Mouse (Mus musculus) liver (tissue): Measurements from ENCODE around the gene Zwilch.
"Not testable (repeated sequence)": the region's sequence is repeated elsewhere in the genome, so short reads cannot be mapped to it uniquely, and the experiment has no call there.

Experiments used
- DNase-seq: peaks from one replicate; pipeline ENCODE4 v3.0.0-alpha.2; 2020; ENCODE audit warnings: mixed read lengths

Zwilch gene

GRCm38 (mm10) chr9:64172816-64173665, at the start of gene Zwilch, which contains the start of gene Rpl4:
Gene Zwilch (minus strand): TSS chr9:64173104.
Gene Rpl4 (plus strand): TSS chr9:64173375.
- DNase-seq = peak; percentile 86

GRCm38 (mm10) chr9:64222098-64222497, 49.2 kb upstream of the Zwilch start:
- no peak for DNase-seq

DNA sequence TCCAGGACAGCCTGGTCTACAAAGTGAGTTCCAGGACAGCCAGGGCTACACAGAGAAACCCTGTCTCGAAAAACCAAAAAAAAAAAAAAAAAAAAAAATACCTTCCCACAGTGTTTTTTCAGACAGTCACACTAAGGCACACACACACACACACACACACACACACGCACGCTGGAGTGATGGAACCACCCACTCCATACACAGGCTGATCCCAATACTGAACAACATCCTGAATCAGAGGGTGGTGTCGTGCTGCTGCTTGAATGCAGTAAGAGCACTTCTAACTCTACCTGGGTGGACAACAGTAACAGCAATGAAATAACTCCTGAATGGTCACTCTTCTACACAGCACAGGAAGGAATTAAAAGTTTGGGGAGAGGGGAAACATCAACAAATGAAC, 48.6 kb upstream of the Zwilch start:
- DNase-seq = no peak

DNA sequence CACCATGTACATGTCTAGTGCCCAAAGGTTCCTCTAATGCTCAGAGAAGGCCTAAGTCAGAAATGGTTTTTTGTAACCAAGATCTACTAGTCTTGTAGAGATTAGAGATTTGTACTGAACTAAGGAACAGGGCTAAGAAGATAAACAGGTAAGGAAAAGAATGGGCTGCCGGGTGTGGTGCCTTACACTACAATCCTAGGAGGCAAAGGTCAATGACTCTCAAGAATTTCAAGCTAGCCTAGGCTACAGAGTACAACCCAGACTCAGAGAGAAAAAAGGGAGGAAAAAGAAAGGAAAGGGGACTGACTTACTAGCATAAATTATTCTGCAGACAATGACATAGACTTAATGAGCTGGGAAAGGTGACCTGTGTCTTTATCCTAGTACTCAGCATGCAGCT, 47.7 kb upstream of the Zwilch start:
- DNase-seq = no peak

DNA sequence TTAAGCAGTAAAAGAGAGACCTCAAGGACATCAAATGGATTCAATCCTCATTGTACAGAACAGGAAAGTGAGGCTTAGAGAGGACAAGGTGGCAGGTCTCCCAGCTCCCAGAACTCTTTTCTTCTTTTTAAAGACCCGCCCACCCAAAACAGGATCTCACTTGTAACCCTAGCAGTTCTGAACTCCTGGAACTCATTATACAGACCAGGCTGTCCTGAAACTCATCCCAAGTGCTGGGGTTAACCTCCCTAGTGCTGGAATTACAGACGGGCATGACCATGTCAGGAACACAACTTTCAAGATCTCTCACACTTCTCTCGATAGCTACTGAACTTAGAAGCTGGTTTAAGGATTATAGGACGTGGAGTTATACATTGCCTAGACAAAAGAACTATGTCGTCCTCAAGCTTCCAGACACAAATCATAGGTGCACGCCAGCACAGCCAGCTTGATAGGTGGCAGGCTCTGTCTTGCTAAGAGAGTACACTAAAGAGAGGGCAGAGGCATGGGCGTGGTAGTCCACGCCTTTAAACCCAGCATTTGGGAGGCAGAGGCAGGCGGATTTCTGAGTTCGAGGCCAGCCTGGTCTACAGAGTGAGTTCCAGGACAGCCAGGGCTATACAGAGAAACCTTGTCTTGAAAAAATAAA, 47.0 kb upstream of the Zwilch start:
- DNase-seq = no peak

- no peak for DNase-seq
Measured at GRCm38 (mm10) chr9:64219305-64219704, 46.4 kb upstream of the Zwilch start.

DNA sequence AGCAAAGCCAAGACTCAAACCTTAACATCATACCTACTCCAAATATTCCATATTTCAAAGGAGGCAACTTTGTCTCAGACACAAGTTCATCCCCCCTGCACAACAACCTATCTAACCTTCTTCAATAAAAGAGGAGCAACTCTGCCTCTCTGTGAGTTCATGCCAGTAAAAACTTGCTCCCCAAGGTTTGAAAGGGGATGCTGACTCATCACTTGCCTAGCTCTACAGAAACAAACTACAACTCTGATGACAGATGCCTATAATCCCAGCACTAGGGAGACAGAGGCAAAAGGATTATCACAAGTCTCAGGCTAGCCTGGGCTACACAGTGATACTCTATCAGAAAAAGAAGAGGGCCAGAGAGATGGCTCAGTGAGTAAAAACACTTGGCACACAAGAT, 45.0 kb upstream of the Zwilch start:
- DNase-seq = no peak

- no peak for DNase-seq
Measured at GRCm38 (mm10) chr9:64216641-64217040, 43.7 kb upstream of the Zwilch start.

- no peak for DNase-seq
Measured at GRCm38 (mm10) chr9:64216090-64216489, 43.2 kb upstream of the Zwilch start.

DNA sequence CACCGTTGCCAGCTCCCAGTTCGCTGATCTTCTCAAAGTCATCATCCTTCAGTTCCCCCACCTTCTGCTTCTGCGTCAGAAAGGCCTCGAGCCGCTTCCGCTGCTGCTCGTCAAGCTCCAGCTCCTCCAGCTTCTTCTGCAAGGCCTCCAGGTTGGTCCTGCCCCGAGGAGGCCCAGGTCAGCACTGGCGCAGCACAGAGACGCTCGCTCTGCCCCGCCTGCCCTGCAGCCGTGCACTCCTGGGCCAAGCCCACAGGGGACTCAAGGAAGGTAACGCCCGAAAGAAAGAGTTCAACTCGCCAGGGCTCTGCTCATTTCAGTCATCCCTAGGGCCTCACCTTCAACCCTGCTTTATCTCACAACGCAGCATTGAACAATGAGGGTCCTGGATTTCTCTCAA, 41.5 kb upstream of the Zwilch start:
- no peak for DNase-seq

- DNase-seq = no peak
Measured at GRCm38 (mm10) chr9:64207509-64208084, 34.7 kb upstream of the Zwilch start.

DNA sequence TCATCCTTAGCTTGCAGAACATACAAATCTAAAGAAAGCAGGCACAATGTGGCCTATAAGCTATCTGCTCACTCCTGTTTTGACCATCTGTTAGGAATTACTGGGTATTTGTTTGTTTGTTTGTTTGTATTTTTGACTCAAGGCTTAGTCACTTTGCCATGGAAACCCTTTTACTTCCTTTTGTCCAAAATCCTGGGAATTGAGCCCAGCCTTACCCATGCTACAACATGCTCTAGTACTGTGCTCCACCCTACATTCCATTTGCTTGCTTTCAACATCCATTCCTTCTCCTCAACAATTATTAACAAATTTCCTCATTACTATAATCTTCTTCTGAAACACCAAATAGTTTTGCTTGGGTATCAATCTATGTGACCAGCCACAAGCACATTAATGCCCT, 30.0 kb upstream of the Zwilch start:
- DNase-seq = no peak

- DNase-seq = no peak
Measured at GRCm38 (mm10) chr9:64202331-64202730, 29.4 kb upstream of the Zwilch start.

- no peak for DNase-seq
Measured at GRCm38 (mm10) chr9:64199897-64200296, 27.0 kb upstream of the Zwilch start.

- DNase-seq = not testable (repeated sequence)
Measured at GRCm38 (mm10) chr9:64198763-64199418, 26.0 kb upstream of the Zwilch start.

GRCm38 (mm10) chr9:64198068-64198762, 25.3 kb upstream of the Zwilch start:
- DNase-seq = no peak

GRCm38 (mm10) chr9:64197524-64197923, 24.6 kb upstream of the Zwilch start:
- DNase-seq = no peak

GRCm38 (mm10) chr9:64195554-64195953, 22.6 kb upstream of the Zwilch start:
- DNase-seq = no peak

DNA sequence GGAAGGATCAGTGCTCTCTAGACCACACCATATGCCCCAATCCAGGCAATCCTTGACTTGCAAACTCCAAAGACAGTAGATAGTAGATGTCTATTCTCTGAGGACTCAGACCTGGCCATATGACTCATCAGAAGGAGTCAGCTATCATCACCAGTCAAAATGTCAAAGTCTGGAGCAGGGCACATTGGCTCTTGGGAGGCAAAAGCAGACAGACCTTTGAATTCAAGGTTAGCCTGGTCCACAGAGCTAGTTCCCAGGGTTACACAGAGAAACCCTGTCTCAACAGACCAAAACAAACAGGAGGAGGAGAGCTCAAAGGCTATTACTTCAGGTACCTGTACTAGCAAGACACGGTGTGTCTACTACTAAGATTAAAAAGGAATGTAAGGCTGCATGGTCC, 21.0 kb upstream of the Zwilch start:
- DNase-seq = no peak

GRCm38 (mm10) chr9:64184166-64184840, 11.4 kb upstream of the Zwilch start:
- no peak for DNase-seq

GRCm38 (mm10) chr9:64183295-64183694, 10.4 kb upstream of the Zwilch start:
- DNase-seq = not testable (repeated sequence)
